Mouse (Mus musculus) MEL (cell line): ENCODE data around the gene Uaca. TPM values are rescaled to one million over a fixed set of nuclear protein-coding genes. Genes with fewer than 3 reads are reported as not detected.

ENCODE experiments used
- DNase-seq: peaks from one replicate; pipeline ENCODE4 v3.0.0; 2011; ENCODE audit warnings: low read depth, low spot score
- H3K27ac ChIP-seq: 2 replicates; pipeline ENCODE4 v1.5.1; 2012; ENCODE audit warnings: low read depth, mild to moderate bottlenecking, control low read depth, low read length, moderate library complexity; ENCODE audit not compliant: control insufficient read depth
- H3K27me3 ChIP-seq, 2 experiments: fragments of 150-350 bp in 1 of 2; sonication (generic) in 1 of 2; 2 replicates each; pipeline ENCODE4 v1.6.1; 2012; ENCODE audit warnings: low read length in 2 of 2, mild to moderate bottlenecking in 2 of 2, improper control_type of control experiment in 1 of 2, moderate library complexity in 1 of 2; ENCODE audit not compliant: insufficient read depth in 2 of 2, control insufficient read depth in 1 of 2
- H3K36me3 ChIP-seq, 2 experiments: 2 replicates each; pipeline ENCODE4 v1.6.1; 2012 to 2014; ENCODE audit warnings: low read length in 2 of 2, improper control_type of control experiment in 1 of 2, inconsistent platforms in 1 of 2, mild to moderate bottlenecking in 1 of 2; ENCODE audit not compliant: insufficient read depth in 2 of 2, control insufficient read depth in 1 of 2
- H3K4me1 ChIP-seq, 2 experiments: fragments of 150-350 bp in 1 of 2; sonication (generic) in 1 of 2; 2 replicates each; pipeline ENCODE4 v1.6.1; 2012; ENCODE audit warnings: low read length in 2 of 2, improper control_type of control experiment in 1 of 2, mild to moderate bottlenecking in 1 of 2; ENCODE audit not compliant: insufficient read depth in 2 of 2, control insufficient read depth in 1 of 2
- H3K4me3 ChIP-seq, 2 experiments: fragments of 150-350 bp in 1 of 2; sonication (generic) in 1 of 2; 2 replicates each; pipeline ENCODE4 v1.5.1; 2012; ENCODE audit warnings: low read depth in 2 of 2, low read length in 2 of 2, mild to moderate bottlenecking in 2 of 2, moderate library complexity in 2 of 2, control low read depth in 1 of 2, improper control_type of control experiment in 1 of 2; ENCODE audit not compliant: control insufficient read depth in 1 of 2, insufficient read depth in 1 of 2
- H3K79me2 ChIP-seq: 2 replicates; pipeline ENCODE4 v1.6.1; 2012; ENCODE audit warnings: mild to moderate bottlenecking, low read length, moderate library complexity; ENCODE audit not compliant: control insufficient read depth, poor library complexity, insufficient read depth
- H3K9ac ChIP-seq: 2 replicates; pipeline ENCODE4 v1.6.1; 2012; ENCODE audit warnings: low read depth, mild to moderate bottlenecking, control low read depth, low read length, moderate library complexity; ENCODE audit not compliant: control insufficient read depth, poor library complexity, severe bottlenecking
- H3K9me3 ChIP-seq: fragments of 150-350 bp; sonication (generic); replicated peaks from 2 replicates; pipeline ENCODE4 v1.6.1; 2012; ENCODE audit warnings: mild to moderate bottlenecking, low read length, improper control_type of control experiment, moderate library complexity; ENCODE audit not compliant: insufficient read depth
- CTCF ChIP-seq, 3 experiments: IDR thresholded peaks in 2 of 3; conservative IDR thresholded peaks in 1 of 3; 2 replicates each; pipeline ENCODE4 v1.5.1; 2011 to 2012; ENCODE audit warnings: low read length in 3 of 3, low read depth in 2 of 3, mild to moderate bottlenecking in 2 of 3, improper control_type of control experiment in 1 of 3, inconsistent platforms in 1 of 3, mixed read lengths in 1 of 3, moderate library complexity in 1 of 3; ENCODE audit not compliant: control insufficient read depth in 1 of 3, insufficient read depth in 1 of 3, poor library complexity in 1 of 3, severe bottlenecking in 1 of 3
- KAT2A ChIP-seq: conservative IDR thresholded peaks from 2 replicates; pipeline ENCODE4 v1.6.1; 2012; ENCODE audit warnings: low read depth, low read length, improper control_type of control experiment, inconsistent platforms
- MAZ ChIP-seq: IDR thresholded peaks from 2 replicates; pipeline ENCODE4 v1.6.1; 2012; ENCODE audit warnings: low read depth, mild to moderate bottlenecking, inconsistent platforms, low read length, improper control_type of control experiment
- MYB ChIP-seq: IDR thresholded peaks from 2 replicates; pipeline ENCODE4 v1.6.1; 2011; ENCODE audit warnings: mild to moderate bottlenecking, low read depth, low read length, improper control_type of control experiment
- RAD21 ChIP-seq: IDR thresholded peaks from 2 replicates; pipeline ENCODE4 v1.6.1; 2011; ENCODE audit warnings: mild to moderate bottlenecking, low read depth, low read length, improper control_type of control experiment
- SMC3 ChIP-seq: IDR thresholded peaks from 2 replicates; pipeline ENCODE4 v1.6.1; 2011; ENCODE audit warnings: low read depth, low read length, improper control_type of control experiment
- TAL1 ChIP-seq: IDR thresholded peaks from 2 replicates; pipeline ENCODE4 v1.6.1; 2012; ENCODE audit warnings: mild to moderate bottlenecking, inconsistent platforms, low read length, moderate library complexity, mixed read lengths
- UBTF ChIP-seq: IDR thresholded peaks from 2 replicates; pipeline ENCODE4 v1.6.1; 2012; ENCODE audit warnings: low read depth, mild to moderate bottlenecking, inconsistent platforms, low read length, improper control_type of control experiment, moderate library complexity, borderline replicate concordance; ENCODE audit not compliant: insufficient read depth
- USF1 ChIP-seq: IDR thresholded peaks from 2 replicates; pipeline ENCODE4 v1.6.1; 2014; ENCODE audit warnings: low read depth, mild to moderate bottlenecking, inconsistent platforms, low read length, improper control_type of control experiment, moderate library complexity
- ZC3H11A ChIP-seq: IDR thresholded peaks from 2 replicates; pipeline ENCODE4 v1.6.1; 2012; ENCODE audit warnings: low read depth, mild to moderate bottlenecking, inconsistent platforms, low read length, improper control_type of control experiment
- ZNF384 ChIP-seq: IDR thresholded peaks from 2 replicates; pipeline ENCODE4 v1.6.1; 2012; ENCODE audit warnings: low read depth, mild to moderate bottlenecking, inconsistent platforms, low read length, improper control_type of control experiment
- polyA plus RNA-seq, 2 experiments: library from polyadenylated mRNA; stranded (reverse) in 1 of 2; unstranded in 1 of 2; fragments of >175 nt in 1 of 2; fragments of >200 nt in 1 of 2; gene quantifications; 2 replicates each; pipeline versions ENCODE4 v1.2.1 to v1.2.4; 2012; ENCODE audit warnings: low replicate concordance in 2 of 2, low read depth in 1 of 2; ENCODE audit not compliant: insufficient read length in 2 of 2, insufficient read depth in 1 of 2, missing spikeins in 1 of 2
- total RNA-seq: library from RNA; depleted of rRNA; stranded (reverse); fragments of 300-350 nt; gene quantifications from 2 replicates; pipeline ENCODE4 v1.2.3, GENCODE M21; 2012

Uaca gene
- total and polyA plus RNA-seq, 3 experiments = 10.9 to 11.4 TPM; not detected in 1

DNA sequence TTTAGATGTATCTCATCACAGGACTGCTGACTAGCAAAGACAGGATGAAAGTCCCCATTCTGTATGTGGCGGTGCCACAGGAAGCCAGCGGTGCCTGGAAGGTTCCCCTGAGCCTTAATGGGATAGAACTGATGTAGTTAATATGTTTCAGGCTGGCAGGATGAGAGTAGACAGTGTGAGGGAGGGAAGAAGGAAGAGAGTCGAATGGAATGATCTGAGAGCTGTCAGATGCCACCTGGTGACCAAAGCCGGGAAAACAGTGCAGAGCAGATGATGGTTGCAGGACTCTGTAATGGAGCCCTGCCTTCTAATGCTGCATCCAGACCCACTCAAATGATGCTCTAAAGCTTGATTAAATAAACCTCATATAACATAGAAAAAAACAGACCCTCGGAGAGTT, 63.5 kb downstream of the Uaca start:
- H3K9me3 ChIP-seq = no peaks in the 10 kb centered on the region
- no peak overlapping the region for H3K4me3 ChIP-seq
- no peak overlapping the region for H3K27ac ChIP-seq
- H3K9ac ChIP-seq = no peak overlapping the region
- no peaks in the 10 kb centered on the region for H3K79me2 ChIP-seq
- peak; percentile 50 for DNase-seq
- H3K4me1 ChIP-seq = no peaks in the 10 kb centered on the region
- H3K27me3 ChIP-seq = peaks cover 0 to 4% of the 10 kb centered on the region in 2 experiments; a peak in 2 of 4 replicates
- TF ChIP-seq KAT2A (no peak), ZC3H11A (0 out of 2 replicates have a peak, but pooled peaks have one; percentile 11), ZNF384 (no peak), CTCF (IDR thresholded peaks at IDR 0.05 in 2 of 3, conservative IDR thresholded peaks at IDR 0.05 in 1 of 3; ENCODE audit: control insufficient read depth in 1 of 3, insufficient read depth in 1 of 3, low read depth in 2 of 3, low read length in 3 of 3, poor library complexity in 1 of 3, severe bottlenecking in 1 of 3) (peak; percentile 36 to 61 (median 57)), SMC3 (peak; percentile 70), RAD21 (peak; percentile 13)
- H3K36me3 ChIP-seq = no peaks in the 10 kb centered on the region

DNA sequence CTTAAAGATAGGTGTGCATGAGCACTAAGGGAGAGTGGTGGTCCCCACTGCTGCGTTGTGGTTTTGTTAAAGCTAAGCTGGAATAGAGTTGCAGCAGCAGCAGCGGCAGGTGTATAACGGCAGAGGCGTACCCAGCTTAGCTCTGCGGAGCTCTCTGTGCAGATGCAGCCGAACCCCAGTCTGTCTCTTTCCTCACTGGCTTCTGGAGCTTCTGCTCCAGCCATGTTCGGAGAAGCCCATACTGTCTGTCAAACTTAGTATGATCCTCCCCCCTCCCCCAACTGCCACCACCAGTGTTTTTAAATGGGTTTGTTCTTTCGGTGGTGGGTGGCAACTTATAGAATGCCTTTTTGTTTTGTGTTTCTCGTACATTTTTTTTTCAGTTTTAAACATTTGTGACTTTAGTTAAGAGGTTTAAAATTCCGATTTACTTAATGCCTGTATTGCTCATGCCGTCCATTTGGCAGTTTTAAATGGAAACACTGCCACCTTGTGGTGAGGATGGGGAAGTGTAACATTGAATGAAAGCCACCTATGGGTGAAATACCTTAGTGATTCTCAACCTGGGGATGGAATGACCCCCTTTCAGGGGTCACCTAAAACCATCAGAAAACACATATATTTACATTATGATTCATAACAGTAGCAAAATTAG, 64.1 kb downstream of the Uaca start:
- Histone ChIP-seq H3K9ac (no peak overlapping the region), H3K27ac (no peak overlapping the region), H3K4me1 (no peaks in the 10 kb centered on the region), H3K27me3 (peaks cover 0 to 4% of the 10 kb centered on the region in 2 experiments; a peak in 2 of 4 replicates), H3K4me3 (no peak overlapping the region; a peak in 1 of 4 replicates), H3K36me3 (no peaks in the 10 kb centered on the region), H3K79me2 (no peaks in the 10 kb centered on the region), H3K9me3 (no peaks in the 10 kb centered on the region)
- DNase-seq = peak; percentile 73
- TF ChIP-seq SMC3 (peak; percentile 66), RAD21 (peak; percentile 77), MAZ (no peak), ZC3H11A (peak; percentile 48), USF1 (no peak), CTCF (IDR thresholded peaks at IDR 0.05 in 2 of 3, conservative IDR thresholded peaks at IDR 0.05 in 1 of 3; ENCODE audit: control insufficient read depth in 1 of 3, insufficient read depth in 1 of 3, low read depth in 2 of 3, low read length in 3 of 3, poor library complexity in 1 of 3, severe bottlenecking in 1 of 3) (peak; percentile 55 to 90 (median 70))

DNA sequence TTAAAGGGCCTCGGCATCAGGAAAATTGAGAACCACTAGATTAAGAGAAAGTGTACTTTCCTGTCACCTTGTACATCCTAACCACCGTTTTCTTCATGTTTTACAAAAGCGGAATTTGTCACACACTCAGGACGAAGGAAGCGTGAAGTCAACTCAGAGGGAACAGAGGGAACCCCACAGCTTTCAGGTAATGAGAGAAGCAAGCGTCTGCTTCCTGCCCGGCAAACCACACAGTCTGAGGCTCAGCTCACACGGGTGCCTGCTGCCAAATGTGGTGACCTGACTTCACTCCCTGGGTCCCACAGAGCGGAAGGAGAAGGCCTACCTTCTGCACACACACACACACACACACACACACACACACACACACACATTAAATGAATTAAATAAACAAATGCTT, 64.7 kb downstream of the Uaca start:
- Histone ChIP-seq H3K79me2 (no peaks in the 10 kb centered on the region), H3K27me3 (peaks cover 0 to 4% of the 10 kb centered on the region in 2 experiments; a peak in 2 of 4 replicates), H3K36me3 (no peaks in the 10 kb centered on the region), H3K4me1 (no peaks in the 10 kb centered on the region), H3K27ac (no peak overlapping the region), H3K9ac (no peak overlapping the region), H3K9me3 (no peaks in the 10 kb centered on the region)
- no peak for DNase-seq
- TF ChIP-seq UBTF = no peak
- no peak for TF ChIP-seq RAD21
- no peak for TF ChIP-seq MYB
- no peak for TF ChIP-seq TAL1
- TF ChIP-seq, all 39 proteins: peak for 0
- no peak overlapping the region for H3K4me3 ChIP-seq
